Mouse (Mus musculus) brain, embryonic 14.5 days (tissue): ENCODE results near the gene Yrdc.

Source experiments
- CTCF ChIP-seq: fragments of 200-500 bp; IDR thresholded peaks from 2 replicates; pipeline ENCODE4 v1.5.1; 2012; ENCODE audit warnings: inconsistent platforms, mild to moderate bottlenecking, moderate library complexity, borderline replicate concordance; ENCODE audit not compliant: insufficient read depth, insufficient read length; ENCODE audit errors: extremely low read depth
- POLR2A ChIP-seq: fragments of 200-500 bp; IDR thresholded peaks from 2 replicates; pipeline ENCODE4 v1.6.1; 2012; ENCODE audit warnings: mild to moderate bottlenecking, inconsistent platforms, borderline replicate concordance; ENCODE audit not compliant: poor library complexity, insufficient read depth, insufficient read length, severe bottlenecking; ENCODE audit errors: extremely low read depth

GRCm38 (mm10) chr4:124803406-124803805, 47.1 kb upstream of the Yrdc start:
- TF ChIP-seq CTCF (no peak), POLR2A (no peak)
